Mouse (Mus musculus) frontal cortex, adult 2 months (tissue): ENCODE measurements at regions not wholly inside any gene's neighbourhood (a gene's known extent, or its start where the extent isn't known, plus 50 kb on each side); places are given as distances from the start of the nearest gene placed in this dataset.
"Not testable (repeated sequence)": the region's sequence is repeated elsewhere in the genome, so short reads cannot be mapped to it uniquely, and the experiment has no call there.

Experiments
- DNase-seq, 2 experiments: peaks; one replicate each; pipeline ENCODE4 v3.0.0; 2022; ENCODE audit warnings: low spot score in 1 of 2; ENCODE audit errors: extremely low spot score in 1 of 2

DNA sequence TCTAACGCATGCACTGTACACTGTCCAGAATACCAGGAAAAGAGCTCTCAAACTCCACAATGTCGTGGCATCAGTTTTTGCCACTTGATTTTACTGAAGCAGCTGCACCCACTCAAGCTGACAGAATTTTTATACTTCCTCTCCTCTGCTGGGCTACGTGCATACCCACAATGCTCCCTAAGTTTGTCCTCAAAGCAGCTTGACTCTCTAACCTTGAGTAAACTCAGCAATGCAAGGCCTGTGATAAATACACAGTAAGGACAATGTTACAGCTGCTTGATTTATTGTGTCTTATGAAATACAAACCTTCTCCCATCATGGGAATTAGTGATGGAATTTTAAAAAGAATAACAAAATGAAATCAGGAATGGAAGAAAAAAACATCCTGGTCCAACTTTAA, 129.7 kb downstream of the Trmt11 start:
- no peak for DNase-seq

DNA sequence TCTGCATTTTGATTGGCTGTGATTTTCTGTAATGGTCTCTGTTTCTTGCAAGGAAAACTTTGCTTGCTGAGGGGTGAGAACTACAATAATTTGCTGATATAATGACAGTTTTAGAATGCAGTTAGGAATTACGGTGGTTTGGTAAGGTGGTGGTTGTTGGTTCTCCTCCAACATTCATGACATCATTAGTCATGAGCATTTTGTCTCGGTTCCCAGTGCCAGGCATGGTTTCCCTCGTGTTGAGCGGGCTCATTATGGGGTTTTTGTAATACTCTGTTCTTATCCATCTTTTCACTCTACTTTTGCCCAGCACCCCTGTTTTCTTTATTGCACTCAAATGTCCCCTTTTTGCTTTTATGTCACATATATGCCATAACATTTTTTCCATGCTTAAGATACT, 149.9 kb downstream of the Trmt11 start:
- DNase-seq: no peak

DNA sequence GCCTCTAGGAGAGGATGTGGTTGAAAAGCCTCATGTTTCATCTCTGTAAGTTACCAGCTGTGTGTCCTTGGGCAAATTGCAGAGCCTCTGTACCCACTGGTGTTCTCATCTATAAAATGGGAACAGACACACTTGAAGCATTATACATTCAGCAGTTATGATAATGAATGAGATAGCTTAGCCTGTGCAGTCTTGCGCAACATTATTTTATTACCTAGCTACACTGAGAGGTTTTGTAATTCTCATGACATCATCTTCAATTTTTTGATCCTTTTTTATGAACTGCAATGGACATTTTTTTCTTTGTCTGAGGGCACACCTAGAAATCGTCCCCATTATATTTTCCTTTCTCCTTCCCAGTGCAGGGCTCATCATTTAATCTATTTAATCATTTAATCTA, 153.5 kb downstream of the Trmt11 start:
- no peak for DNase-seq

DNA sequence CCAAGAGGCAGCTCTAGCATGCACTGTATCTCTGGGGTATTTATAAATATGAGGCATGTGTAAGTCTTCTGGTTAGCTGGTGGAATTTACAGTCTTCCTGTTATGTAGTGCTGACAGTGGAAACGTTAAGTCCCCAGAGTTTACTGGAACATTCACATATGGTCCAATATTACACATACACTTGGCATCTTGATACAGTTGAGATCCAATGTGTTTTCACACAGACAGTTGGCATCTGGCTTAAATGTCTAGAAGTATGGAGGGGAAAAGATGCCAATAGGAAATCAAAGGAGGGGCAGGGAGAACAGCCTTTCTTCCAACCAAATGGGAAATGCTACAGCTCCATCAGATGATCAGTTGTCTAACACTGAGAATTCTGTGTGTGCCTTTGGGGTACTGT, 154.0 kb downstream of the Trmt11 start:
- peak; percentile 3 to 19 for DNase-seq

DNA sequence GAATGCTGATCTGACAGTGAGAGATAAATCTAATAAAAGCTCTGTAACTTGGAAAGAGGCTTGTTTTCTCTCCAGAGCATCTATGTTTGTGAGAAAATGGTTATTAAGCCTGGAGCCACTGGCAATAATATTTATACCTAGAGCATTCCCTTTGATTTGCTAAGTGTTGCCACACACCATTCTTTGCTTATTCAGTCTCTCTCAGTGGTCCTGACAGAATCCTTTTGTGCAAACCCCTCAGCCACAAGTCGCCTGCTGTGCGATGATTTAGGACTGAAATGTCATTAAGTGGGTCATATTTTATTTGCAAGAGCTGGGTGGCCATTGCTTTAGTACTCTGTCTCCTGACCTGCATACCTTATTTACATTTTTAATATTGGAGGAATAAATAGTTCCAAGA, 160.7 kb downstream of the Trmt11 start:
- DNase-seq: no peak

DNA sequence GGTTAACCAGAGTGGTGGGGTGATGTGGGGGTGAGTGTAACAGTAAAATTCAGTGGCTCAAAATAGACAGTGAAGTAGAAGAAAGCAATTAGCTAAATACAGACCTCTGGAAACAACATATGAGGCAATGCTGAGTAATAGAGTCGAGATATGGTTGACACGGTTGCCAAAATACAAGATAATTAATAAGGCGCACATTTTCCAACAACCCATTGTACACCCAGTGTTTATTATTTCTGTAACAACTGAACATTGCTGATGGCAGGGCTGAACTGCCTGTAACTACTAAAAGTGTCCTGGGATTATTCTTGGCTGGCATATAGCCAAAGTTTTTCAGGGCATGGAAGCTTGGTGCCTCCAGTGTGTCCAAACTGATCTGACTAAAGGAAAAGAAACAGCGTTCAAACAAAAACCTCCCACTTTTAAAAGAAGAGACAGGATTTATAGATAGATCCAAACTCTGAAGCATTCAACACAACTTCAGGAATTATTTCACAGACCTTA, 174.1 kb downstream of the Trmt11 start:
- DNase-seq: no peak

DNA sequence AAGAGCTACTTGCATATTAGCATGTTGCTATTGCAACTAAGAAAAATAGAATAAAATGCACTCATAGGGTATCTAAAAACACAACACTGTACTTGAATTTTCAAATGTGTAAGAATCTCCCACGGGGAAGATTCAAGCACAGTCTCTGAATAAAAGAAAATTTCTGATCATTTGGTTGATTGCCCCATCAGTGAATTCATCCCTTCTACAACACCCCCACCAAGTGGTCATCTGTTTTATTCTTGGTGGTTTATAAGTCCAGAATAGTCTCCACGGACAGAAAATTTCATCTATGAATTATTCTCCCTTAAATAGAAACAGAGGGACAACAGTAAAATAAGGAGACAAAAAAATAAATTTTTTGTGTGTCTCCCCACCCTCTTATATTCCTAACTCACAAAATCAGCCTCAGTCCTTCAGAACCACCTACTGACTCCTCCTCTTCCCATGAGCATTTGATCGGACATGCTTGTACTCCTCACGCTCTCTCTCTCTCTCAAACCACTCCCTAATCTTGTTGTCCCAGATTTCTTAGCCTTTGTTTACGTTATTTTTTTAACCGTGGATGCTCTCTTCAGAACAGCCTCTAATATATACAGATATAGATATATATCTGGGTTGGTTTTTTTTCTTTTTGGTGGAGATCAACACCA, 181.0 kb downstream of the Trmt11 start:
- DNase-seq: peak in 1 of 2 experiments; percentile 63

DNA sequence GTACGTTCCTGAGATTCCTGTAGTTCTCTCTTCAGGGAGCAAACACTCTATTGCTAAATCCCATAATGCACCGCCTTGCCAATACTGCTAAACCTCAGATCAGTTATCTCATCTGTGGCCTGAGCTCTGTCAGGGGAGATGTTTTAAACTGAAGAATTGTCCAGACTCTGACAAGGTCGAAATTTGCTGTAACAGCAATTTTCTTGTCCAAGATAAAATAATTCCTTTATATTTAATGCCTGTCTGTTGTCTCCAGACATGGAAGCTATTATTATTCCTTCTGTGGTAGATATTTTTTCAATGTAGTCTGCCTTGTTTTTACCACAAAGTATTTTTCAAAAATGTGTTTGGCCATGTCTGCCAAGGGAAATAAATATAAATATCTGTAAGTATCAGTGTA, 184.2 kb downstream of the Trmt11 start:
- DNase-seq: no peak

DNA sequence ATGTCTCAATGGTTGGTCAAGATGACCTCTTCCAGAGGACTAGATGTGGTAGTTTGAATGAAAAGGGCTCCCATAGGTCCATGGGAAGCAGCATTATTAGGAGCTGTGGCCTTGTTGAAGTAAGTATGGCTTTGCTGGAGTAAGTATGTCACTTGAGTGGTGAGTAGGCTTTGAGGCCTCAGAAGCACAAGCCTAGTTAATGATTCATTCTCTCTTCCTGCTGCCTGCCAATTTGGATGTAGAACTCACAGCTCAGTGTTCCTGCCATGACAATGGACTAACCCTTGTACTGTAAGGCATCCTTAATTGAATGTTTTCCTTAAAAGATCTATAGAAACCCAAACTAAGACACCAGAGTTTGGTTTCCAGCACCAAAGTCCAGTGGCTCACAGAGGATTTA, 188.8 kb downstream of the Trmt11 start:
- DNase-seq: no peak

DNA sequence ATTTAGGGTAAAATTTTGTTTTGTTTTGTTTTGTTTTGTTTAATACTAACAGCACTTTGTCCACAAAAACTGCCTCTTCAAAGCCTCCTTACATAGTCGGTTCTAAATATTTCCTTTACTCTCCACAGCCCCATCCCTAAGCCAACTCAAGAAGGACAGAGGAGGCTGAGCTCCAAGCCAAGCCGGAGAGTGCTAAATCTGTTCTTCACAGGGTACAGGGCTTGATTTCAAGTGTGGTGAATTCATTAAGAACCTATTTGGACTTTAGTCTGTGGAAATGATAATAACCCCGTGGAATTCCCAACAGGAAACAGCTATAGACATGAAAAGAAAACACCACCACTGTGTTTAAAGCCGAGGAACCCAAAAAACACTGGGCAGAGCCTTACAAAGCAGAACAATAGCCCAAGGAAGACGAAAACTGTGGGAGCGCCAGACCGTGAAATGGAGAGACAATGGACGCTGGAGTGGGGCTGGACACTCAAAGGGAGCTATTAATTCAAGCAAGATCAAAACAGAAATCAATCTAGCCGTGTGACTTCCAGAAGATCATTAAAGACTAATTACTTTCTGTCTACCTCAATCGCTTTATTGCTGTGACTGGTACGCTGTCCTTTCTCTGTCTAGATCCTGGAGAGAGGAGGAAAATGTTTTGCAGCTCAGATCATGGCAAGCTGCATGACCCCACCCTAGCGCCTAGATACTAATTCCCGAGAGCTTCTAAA, 194.7 kb downstream of the Trmt11 start:
- DNase-seq: no peak

DNA sequence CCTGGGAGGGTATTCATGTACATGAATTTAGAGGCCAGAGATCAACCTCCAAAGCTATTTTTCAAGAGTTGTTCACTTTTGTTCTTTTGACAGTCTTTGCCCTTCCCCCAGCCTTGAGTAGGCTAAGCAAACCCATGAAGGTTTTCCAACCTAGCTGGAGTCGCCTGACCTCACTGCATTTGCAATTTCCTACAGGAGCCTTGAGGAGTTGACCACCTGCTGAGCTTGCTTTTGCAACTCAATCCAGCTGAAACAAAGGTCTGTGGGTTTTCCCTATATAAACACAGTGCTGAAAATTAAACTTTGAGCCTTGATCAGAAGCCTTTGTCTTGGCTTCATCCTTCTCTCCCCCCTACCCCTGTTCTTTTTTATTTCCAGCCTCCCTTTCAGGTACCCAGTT, 170.2 kb upstream of the Cenpw start:
- no peak for DNase-seq

DNA sequence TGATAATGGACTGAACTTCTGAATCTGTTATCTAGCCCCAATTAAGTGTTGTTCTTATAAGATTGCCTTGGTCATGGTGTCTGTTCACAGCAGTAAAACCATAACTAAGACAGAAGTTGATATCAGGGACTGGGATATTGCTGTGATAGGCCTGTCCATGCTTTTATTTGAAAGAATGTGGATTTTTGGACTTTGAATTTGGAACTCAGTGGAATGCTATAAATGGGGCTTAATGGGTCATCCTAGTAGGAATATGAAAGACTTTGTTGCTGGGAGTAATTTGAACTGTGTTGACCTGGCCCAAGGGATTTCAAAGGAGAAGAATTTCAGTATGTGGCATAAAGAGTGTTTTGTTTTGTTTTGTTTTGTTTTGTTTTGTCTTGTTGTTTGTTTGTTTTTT, 160.5 kb upstream of the Cenpw start:
- not testable (repeated sequence) for DNase-seq

DNA sequence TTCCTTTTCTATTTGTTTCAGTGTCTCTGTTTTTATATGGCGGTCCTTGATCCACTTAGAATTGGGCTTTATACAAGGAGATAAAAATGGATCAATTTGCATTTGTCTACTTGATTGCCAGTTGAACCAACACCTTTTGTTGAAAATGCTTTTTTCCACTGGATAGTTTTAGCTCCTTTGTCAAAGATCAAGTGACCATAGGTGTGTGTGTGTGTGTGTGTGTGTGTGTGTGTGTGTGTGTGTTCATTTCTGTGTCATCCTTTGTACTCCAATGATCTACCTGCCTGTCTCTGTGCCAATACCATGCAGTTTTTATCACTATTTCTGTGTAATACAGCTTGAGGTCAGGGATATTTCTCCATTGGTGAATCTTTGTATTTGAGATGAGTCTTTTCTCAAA, 158.7 kb upstream of the Cenpw start:
- DNase-seq: no peak

DNA sequence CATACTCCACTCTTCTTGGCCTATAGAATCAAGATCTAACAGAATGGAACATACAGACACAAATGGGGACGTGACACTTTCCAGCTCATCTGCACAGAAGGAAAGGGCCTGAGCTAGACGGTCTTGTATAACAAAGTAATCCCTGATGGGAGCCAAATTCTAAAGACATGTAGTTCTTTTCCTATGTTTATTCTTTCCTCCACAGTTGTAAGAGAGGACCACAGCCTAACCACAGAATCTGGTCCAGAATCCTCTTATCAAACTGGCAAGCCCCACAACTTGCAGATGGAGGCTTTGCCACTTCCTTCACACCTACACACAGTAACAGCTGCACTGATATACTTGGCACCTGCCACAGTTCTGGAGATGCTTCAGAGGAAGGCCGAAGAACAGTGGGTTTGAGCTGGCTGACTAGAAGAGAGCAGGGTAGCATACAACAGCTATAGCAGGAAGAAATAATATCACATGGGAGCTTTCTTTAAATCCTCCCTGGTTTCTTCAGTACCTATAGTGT, 142.7 kb upstream of the Cenpw start:
- DNase-seq: peak; percentile 49 to 72

DNA sequence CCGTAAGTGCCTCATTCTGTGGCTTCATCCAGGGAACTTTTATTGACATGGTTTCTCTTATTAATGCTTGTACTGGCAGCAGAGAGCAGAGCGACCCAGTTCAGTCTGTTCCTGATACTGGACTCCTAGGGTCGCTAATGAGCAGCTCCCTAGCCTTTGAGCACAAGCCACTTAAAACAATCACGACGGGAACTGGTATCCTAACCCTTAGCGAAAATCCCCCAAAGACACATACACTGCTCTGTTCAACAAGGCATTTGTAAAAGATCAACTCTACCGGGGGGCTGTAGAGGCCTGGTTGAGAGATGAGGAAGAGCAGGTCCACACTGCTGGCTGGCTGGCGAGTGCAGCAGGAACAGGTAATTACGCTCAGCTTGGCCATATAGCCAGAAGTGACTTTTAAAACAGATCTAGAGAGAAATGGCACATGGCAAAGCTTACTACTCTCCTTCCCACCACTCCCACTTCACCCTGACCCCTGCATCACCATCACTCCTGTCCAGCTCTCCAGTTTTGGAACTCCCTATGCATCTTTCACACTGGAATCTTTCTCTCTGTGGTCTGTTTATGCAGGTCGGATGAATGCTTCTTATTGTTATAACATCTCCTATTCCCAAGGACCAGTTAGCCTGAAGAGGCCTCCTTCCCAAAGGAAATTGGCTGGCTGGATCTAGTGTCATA, 128.1 kb upstream of the Cenpw start:
- no peak for DNase-seq

DNA sequence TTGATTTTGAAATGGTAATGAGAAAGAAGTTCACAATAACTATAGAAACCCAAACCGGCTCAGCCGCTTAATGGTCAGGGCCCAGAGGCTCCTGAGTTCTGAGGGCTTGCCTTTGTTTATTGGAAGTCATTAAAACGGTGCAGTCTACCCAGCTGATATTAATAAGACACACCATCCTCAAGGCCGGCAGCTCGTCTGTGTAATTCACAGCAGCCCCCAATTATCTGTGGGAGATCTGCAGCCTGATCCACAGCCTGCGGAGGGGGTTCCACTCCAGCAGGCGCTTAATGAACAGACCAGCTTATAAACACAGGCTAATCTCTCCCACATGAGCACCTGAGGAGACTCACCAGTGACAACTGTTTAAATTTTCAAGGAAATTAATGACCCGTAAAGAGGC, 127.5 kb upstream of the Cenpw start:
- DNase-seq: no peak

DNA sequence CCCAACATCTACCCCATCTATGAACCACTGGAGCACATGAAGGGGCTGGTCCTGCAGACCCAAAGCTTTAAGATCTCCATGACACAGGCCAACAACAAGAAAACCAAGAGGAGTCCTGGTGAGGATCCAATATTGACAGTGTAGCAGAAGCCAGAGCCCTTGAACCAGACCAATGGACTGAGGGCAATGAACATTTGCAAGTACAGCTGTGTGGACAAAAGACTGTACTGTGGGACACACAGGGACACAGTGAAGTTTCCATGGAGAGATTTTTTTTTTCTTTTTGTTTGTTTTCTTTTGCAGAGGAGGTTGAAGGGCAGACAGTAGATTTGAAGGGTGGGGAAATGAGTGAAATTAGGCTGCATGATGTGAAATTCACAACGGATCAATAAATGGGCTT, 126.5 kb upstream of the Cenpw start:
- no peak for DNase-seq

DNA sequence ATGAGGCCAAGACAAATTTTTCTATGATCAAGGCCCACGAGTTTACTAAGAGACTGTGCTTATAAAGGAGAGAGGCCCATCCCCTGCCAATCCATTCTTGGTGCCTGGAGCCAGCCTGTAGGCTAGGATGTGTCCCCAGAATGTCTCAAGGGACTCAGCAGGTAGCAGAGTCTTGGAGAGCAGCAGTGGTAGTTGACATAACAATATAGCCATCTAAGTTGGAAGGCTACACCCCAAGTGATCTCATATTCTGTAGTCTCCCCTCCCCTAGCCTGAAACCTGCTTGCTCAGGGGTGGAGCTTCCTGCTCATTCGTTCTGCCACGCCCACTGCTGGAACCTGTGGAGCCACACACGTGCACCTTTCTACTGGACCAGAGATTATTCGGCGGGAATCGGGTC, 95.5 kb upstream of the Cenpw start:
- DNase-seq: not testable (repeated sequence)

DNA sequence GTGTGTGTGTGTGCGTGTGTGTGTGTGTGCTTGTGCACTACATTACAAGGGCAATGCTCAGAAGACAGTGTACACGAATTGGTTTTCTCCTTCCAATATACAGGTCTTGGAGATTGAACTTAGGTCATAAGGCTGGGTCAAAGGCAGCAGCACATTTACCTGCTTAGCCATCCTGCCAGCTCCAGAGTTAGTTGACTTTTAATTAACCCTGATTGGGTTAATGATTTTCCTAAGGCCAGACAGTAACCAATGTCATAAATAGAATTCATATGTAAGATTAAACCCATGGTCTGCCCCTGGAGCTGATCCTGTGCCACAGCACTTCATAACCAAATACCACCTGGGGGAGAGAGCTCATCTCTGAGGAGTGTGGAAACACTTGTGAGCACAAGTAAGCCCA, 81.3 kb upstream of the Cenpw start:
- no peak for DNase-seq

DNA sequence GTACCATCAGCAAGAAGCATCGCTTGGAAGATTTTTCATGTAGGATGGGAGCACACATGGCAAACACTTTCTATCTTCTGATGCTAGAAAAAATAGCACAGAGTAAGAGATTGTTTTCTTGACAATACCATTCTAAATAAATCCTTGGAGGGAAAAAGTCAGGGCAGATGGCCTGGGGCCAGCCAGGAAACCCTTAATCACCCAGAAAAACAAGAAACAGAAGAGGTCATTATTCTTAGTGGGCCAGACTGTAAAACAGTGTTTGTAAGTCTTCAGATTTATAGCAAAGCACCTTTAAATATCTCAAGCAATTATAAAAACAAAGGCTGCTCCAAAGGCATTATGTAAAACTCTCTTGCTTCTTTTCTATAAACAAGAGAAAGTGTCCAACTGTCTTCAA, 80.1 kb upstream of the Cenpw start:
- no peak for DNase-seq

DNA sequence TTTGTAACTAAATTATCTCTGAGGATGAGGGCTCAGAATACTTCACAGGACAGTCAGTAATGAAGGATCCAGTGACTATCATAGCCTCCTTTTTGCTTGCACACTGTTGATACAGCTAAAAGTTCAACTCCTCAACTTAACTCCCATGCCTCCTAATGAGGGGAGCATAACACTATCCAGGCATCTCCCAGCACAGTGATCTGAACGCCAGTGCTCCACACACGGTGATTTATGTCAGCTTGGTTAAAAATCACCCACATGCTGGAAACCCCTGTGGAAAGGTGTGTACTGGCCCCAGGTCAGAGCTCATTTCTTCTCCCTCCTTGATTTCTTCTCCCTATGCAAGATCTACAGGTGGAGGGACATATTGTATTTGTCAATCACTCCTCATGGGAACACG, 79.6 kb upstream of the Cenpw start:
- no peak for DNase-seq

DNA sequence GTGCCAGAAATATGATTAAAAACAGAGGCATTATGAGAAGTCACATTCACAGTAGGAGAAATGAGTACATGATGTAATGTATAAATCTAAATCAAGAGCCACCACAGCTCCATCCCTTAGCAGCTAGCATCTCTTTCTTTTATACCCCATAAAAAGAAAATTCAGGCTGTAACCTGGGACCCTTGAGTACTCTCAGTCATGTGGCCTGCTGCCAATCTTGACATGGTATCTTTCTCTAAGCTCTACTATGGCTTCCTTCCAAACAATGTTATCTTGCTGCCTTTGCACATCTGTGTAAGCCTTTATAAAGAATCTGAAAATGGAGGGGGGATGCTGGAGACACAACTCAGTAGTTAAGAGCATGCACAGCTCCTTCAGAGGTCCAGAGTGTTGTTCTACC, 78.6 kb upstream of the Cenpw start:
- no peak for DNase-seq
